Mouse (Mus musculus) hindbrain, embryonic 10.5 days (tissue): ENCODE results near the gene Ripor2. TPM values are rescaled to one million over a fixed set of nuclear protein-coding genes. Genes with fewer than 3 reads are reported as not detected.

Experiments used
- DNase-seq: peaks from one replicate; pipeline ENCODE4 v3.0.0-alpha.2; 2017; ENCODE audit warnings: low spot score
- H3K27ac ChIP-seq: fragments of 300-500 bp; sonication (generic); 2 replicates; pipeline ENCODE4 v1.5.1; 2016; ENCODE audit warnings: mild to moderate bottlenecking, moderate library complexity
- H3K27me3 ChIP-seq: fragments of 300-500 bp; sonication (generic); 2 replicates; pipeline ENCODE4 v1.6.1; 2016; ENCODE audit warnings: mild to moderate bottlenecking; ENCODE audit not compliant: poor library complexity, insufficient read depth, severe bottlenecking
- H3K36me3 ChIP-seq: fragments of 300-500 bp; sonication (generic); 2 replicates; pipeline ENCODE4 v1.6.1; 2016; ENCODE audit warnings: mild to moderate bottlenecking, moderate library complexity
- H3K4me1 ChIP-seq: fragments of 300-500 bp; sonication (generic); replicated peaks from 2 replicates; pipeline ENCODE4 v1.6.1; 2016; ENCODE audit warnings: mild to moderate bottlenecking
- H3K4me3 ChIP-seq: fragments of 300-500 bp; sonication (generic); 2 replicates; pipeline ENCODE4 v1.5.1; 2016; ENCODE audit warnings: mild to moderate bottlenecking, moderate library complexity
- H3K9me3 ChIP-seq: fragments of 300-500 bp; sonication (generic); 2 replicates; pipeline ENCODE4 v1.6.1; 2016; ENCODE audit warnings: mild to moderate bottlenecking, moderate library complexity
- WGBS: fragments of 180-500 bp; shearing (Covaris S2); methylation state at CpG from one replicate; pipeline ENCODE4 v1.1.7; 2016; 5-methylcytosine and 5-hydroxymethylcytosine counted together
- polyA plus RNA-seq: library from polyadenylated mRNA; unstranded; fragments of >200 nt; fragmentation: Nextera tagmentation; extraction: Ambion mirVana; gene quantifications from 2 replicates; pipeline ENCODE4 v1.2.1, GENCODE M21; 2016

Gene Ripor2
- polyA plus RNA-seq, 1 experiment from 2014 or later, result 6.4 TPM

- 54% methylated on average over 5 of the region's 5 CpGs for WGBS
- no peaks in the 10 kb centered on the region for H3K9me3 ChIP-seq
Measured at GRCm38 (mm10) chr13:24715601-24716000, 133.6 kb downstream of the Ripor2 start.

GRCm38 (mm10) chr13:24716441-24716840 lies 134.5 kb downstream of the Ripor2 start:
- peaks cover 11% of the 10 kb centered on the region; the same call in 1 of the 2 replicates for H3K27me3 ChIP-seq
- H3K36me3 ChIP-seq, result peaks cover 9% of the 10 kb centered on the region; the same call in 1 of the 2 replicates
- no peak overlapping the region for H3K27ac ChIP-seq
- H3K4me1 ChIP-seq, result peaks cover 24% of the 10 kb centered on the region
- H3K4me3 ChIP-seq, result no peak overlapping the region
- no peaks in the 10 kb centered on the region for H3K9me3 ChIP-seq
- WGBS, result 84% methylated on average over 9 of the region's 9 CpGs
- no peak for DNase-seq

More at GRCm38 (mm10) chr13:24715601-24716000, 133.6 kb downstream of the Ripor2 start:
- Histone ChIP-seq H3K27ac (no peak overlapping the region; the same call in 1 of the 2 replicates), H3K4me1 (peaks cover 27% of the 10 kb centered on the region), H3K4me3 (no peak overlapping the region), H3K27me3 (peaks cover 11% of the 10 kb centered on the region; the same call in 1 of the 2 replicates), H3K36me3 (peaks cover 9% of the 10 kb centered on the region; the same call in 1 of the 2 replicates)
- DNase-seq, result no peak

- 75% methylated on average over 7 of the region's 7 CpGs for WGBS
- no peaks in the 10 kb centered on the region for H3K9me3 ChIP-seq
- no peak for DNase-seq
- peaks cover 24% of the 10 kb centered on the region for H3K4me1 ChIP-seq
- H3K27me3 ChIP-seq, result peaks cover 9% of the 10 kb centered on the region; the same call in 1 of the 2 replicates
- H3K27ac ChIP-seq, result no peak overlapping the region
- H3K36me3 ChIP-seq, result peaks cover 9% of the 10 kb centered on the region; the same call in 1 of the 2 replicates
- no peak overlapping the region for H3K4me3 ChIP-seq
Measured at GRCm38 (mm10) chr13:24717677-24718076, 135.7 kb downstream of the Ripor2 start.

- peaks cover 2% of the 10 kb centered on the region; the same call in 1 of the 2 replicates for H3K9me3 ChIP-seq
- WGBS, result 84% methylated on average over 10 of the region's 10 CpGs
Measured at GRCm38 (mm10) chr13:24721502-24721901, 139.5 kb downstream of the Ripor2 start.

GRCm38 (mm10) chr13:24723699-24724394 lies 141.9 kb downstream of the Ripor2 start:
- Histone ChIP-seq H3K4me1 (peaks cover 19% of the 10 kb centered on the region), H3K4me3 (no peak overlapping the region), H3K36me3 (peaks cover 2% of the 10 kb centered on the region; the same call in 1 of the 2 replicates), H3K27me3 (no peaks in the 10 kb centered on the region), H3K27ac (no peak overlapping the region), H3K9me3 (peaks cover 2% of the 10 kb centered on the region; the same call in 1 of the 2 replicates)
- no peak for DNase-seq
- 53% methylated on average over 8 of the region's 8 CpGs for WGBS

More at GRCm38 (mm10) chr13:24721502-24721901, 139.5 kb downstream of the Ripor2 start:
- Histone ChIP-seq H3K4me1 (peaks cover 19% of the 10 kb centered on the region), H3K4me3 (no peak overlapping the region), H3K27ac (no peak overlapping the region), H3K27me3 (no peaks in the 10 kb centered on the region), H3K36me3 (peaks cover 9% of the 10 kb centered on the region; the same call in 1 of the 2 replicates)
- DNase-seq, result no peak

GRCm38 (mm10) chr13:24724395-24724759 lies 142.4 kb downstream of the Ripor2 start:
- Histone ChIP-seq H3K9me3 (peaks cover 2% of the 10 kb centered on the region; the same call in 1 of the 2 replicates), H3K27me3 (no peaks in the 10 kb centered on the region), H3K4me3 (no peak overlapping the region), H3K27ac (peak overlapping the region; percentile 50), H3K4me1 (peaks cover 19% of the 10 kb centered on the region), H3K36me3 (no peaks in the 10 kb centered on the region)
- 54% methylated on average over 4 of the region's 4 CpGs for WGBS
- DNase-seq, result no peak

- WGBS, result 91% methylated on average over 5 of the region's 5 CpGs
- no peak for DNase-seq
- no peak overlapping the region for H3K27ac ChIP-seq
Measured at GRCm38 (mm10) chr13:24729128-24729527, 147.1 kb downstream of the Ripor2 start.

GRCm38 (mm10) chr13:24734502-24734901 lies 152.5 kb downstream of the Ripor2 start:
- no peak for DNase-seq
- Histone ChIP-seq H3K27me3 (no peaks in the 10 kb centered on the region), H3K36me3 (no peaks in the 10 kb centered on the region), H3K4me3 (no peak overlapping the region), H3K9me3 (no peaks in the 10 kb centered on the region), H3K4me1 (no peaks in the 10 kb centered on the region), H3K27ac (no peak overlapping the region)
- WGBS, result 88% methylated on average over 5 of the region's 5 CpGs

More at GRCm38 (mm10) chr13:24729128-24729527, 147.1 kb downstream of the Ripor2 start:
- Histone ChIP-seq H3K36me3 (no peaks in the 10 kb centered on the region), H3K4me3 (no peak overlapping the region), H3K9me3 (peaks cover 2% of the 10 kb centered on the region; the same call in 1 of the 2 replicates), H3K27me3 (no peaks in the 10 kb centered on the region), H3K4me1 (peaks cover 13% of the 10 kb centered on the region)

- H3K27ac ChIP-seq, result no peak overlapping the region
- peaks cover 3% of the 10 kb centered on the region; the same call in 1 of the 2 replicates for H3K36me3 ChIP-seq
- no peaks in the 10 kb centered on the region for H3K27me3 ChIP-seq
- H3K4me1 ChIP-seq, result no peaks in the 10 kb centered on the region
- H3K9me3 ChIP-seq, result no peaks in the 10 kb centered on the region
- 90% methylated on average over 6 of the region's 6 CpGs for WGBS
- no peak overlapping the region for H3K4me3 ChIP-seq
- no peak for DNase-seq
Measured at GRCm38 (mm10) chr13:24735608-24736131, 153.7 kb downstream of the Ripor2 start.

GRCm38 (mm10) chr13:24741028-24741427 lies 159.0 kb downstream of the Ripor2 start, which contains the start of gene Armh2:
TSS of gene Armh2 (plus strand) at chr13:24741232.
- H3K4me1 ChIP-seq, result no peaks in the 10 kb centered on the region
- H3K4me3 ChIP-seq, result no peak within 1 kb of the TSS
- DNase-seq, result no peak
- H3K9me3 ChIP-seq, result no peaks in the 10 kb centered on the region
- H3K27me3 ChIP-seq, result no peaks in the 10 kb centered on the region
- H3K27ac ChIP-seq, result no peak within 1 kb of the TSS
- H3K36me3 ChIP-seq, result peaks cover 10% of the 10 kb centered on the region
- 89% methylated on average over 10 of the region's 10 CpGs for WGBS

- Histone ChIP-seq H3K36me3 (peaks cover 46% of the 10 kb centered on the region), H3K27ac (no peak overlapping the region), H3K4me3 (no peak overlapping the region), H3K27me3 (no peaks in the 10 kb centered on the region), H3K4me1 (no peaks in the 10 kb centered on the region), H3K9me3 (no peaks in the 10 kb centered on the region)
- DNase-seq, result no peak
- 85% methylated on average over 3 of the region's 3 CpGs for WGBS
Measured at GRCm38 (mm10) chr13:24747823-24748222, 165.8 kb downstream of the Ripor2 start.

GRCm38 (mm10) chr13:24750807-24751206 lies 168.8 kb downstream of the Ripor2 start:
- 95% methylated on average over 8 of the region's 8 CpGs for WGBS
- no peaks in the 10 kb centered on the region for H3K9me3 ChIP-seq
- peaks cover 69% of the 10 kb centered on the region for H3K36me3 ChIP-seq
- H3K27me3 ChIP-seq, result no peaks in the 10 kb centered on the region
- no peak overlapping the region for H3K4me3 ChIP-seq
- no peaks in the 10 kb centered on the region for H3K4me1 ChIP-seq
- H3K27ac ChIP-seq, result no peak overlapping the region
- no peak for DNase-seq

GRCm38 (mm10) chr13:24751396-24751795 lies 169.4 kb downstream of the Ripor2 start:
- Histone ChIP-seq H3K36me3 (peaks cover 74% of the 10 kb centered on the region), H3K4me3 (no peak overlapping the region), H3K9me3 (no peaks in the 10 kb centered on the region), H3K27me3 (no peaks in the 10 kb centered on the region), H3K4me1 (no peaks in the 10 kb centered on the region), H3K27ac (no peak overlapping the region)
- no peak for DNase-seq
- 95% methylated on average over 8 of the region's 8 CpGs for WGBS
